Mouse (Mus musculus): ENCODE data around the gene Lhfpl2. TPM values are rescaled to one million over a fixed set of nuclear protein-coding genes. Genes with fewer than 3 reads are reported as not detected.

The Lhfpl2 gene
- polyA plus RNA-seq, 1 experiment: 10.8 TPM

- no peak overlapping the region for H3K4me3 ChIP-seq (ENCODE audit: insufficient read depth, low read length)
- no peak overlapping the region for H3K27ac ChIP-seq (ENCODE audit: insufficient read depth, low read length)
- TF ChIP-seq CTCF (IDR thresholded peaks at IDR 0.05; ENCODE audit: extremely low read depth, insufficient read depth, low read length): no peak
- no peak for TF ChIP-seq POLR2A (IDR thresholded peaks at IDR 0.05; ENCODE audit: extremely low read depth, insufficient read depth, low read length)
- peaks cover 3% of the 10 kb centered on the region; the same call in 1 of the 2 replicates for H3K4me1 ChIP-seq (ENCODE audit: control insufficient read depth, insufficient read depth, low read length)
Observed at GRCm38 (mm10) chr13:94065276-94066050, 7.9 kb downstream of the Lhfpl2 start.

GRCm38 (mm10) chr13:94066626-94067275 lies 9.2 kb downstream of the Lhfpl2 start:
- no peak for TF ChIP-seq CTCF (IDR thresholded peaks at IDR 0.05; ENCODE audit: extremely low read depth, insufficient read depth, low read length)
- no peak overlapping the region for H3K4me3 ChIP-seq (ENCODE audit: insufficient read depth, low read length)
- H3K4me1 ChIP-seq (ENCODE audit: control insufficient read depth, insufficient read depth, low read length): peaks cover 3% of the 10 kb centered on the region; the same call in 1 of the 2 replicates
- no peak overlapping the region for H3K27ac ChIP-seq (ENCODE audit: insufficient read depth, low read length)

GRCm38 (mm10) chr13:94068308-94068707 lies 10.7 kb downstream of the Lhfpl2 start:
- H3K4me3 ChIP-seq (ENCODE audit: insufficient read depth, low read length): no peak overlapping the region
- TF ChIP-seq POLR2A (IDR thresholded peaks at IDR 0.05; ENCODE audit: extremely low read depth, insufficient read depth, low read length) (no peak), CTCF (IDR thresholded peaks at IDR 0.05; ENCODE audit: extremely low read depth, insufficient read depth, low read length) (no peak)
- no peaks in the 10 kb centered on the region for H3K4me1 ChIP-seq (ENCODE audit: control insufficient read depth, insufficient read depth, low read length)
- H3K27ac ChIP-seq (ENCODE audit: insufficient read depth, low read length): no peak overlapping the region

GRCm38 (mm10) chr13:94069421-94070307 lies 12.1 kb downstream of the Lhfpl2 start:
- Histone ChIP-seq H3K4me3 (ENCODE audit: insufficient read depth, low read length) (no peak overlapping the region), H3K4me1 (ENCODE audit: control insufficient read depth, insufficient read depth, low read length) (no peaks in the 10 kb centered on the region), H3K27ac (ENCODE audit: insufficient read depth, low read length) (no peak overlapping the region)
- TF ChIP-seq CTCF (IDR thresholded peaks at IDR 0.05; ENCODE audit: extremely low read depth, insufficient read depth, low read length): no peak
- no peak for TF ChIP-seq POLR2A (IDR thresholded peaks at IDR 0.05; ENCODE audit: extremely low read depth, insufficient read depth, low read length)

- H3K4me1 ChIP-seq (ENCODE audit: control insufficient read depth, insufficient read depth, low read length): no peaks in the 10 kb centered on the region
- TF ChIP-seq CTCF (IDR thresholded peaks at IDR 0.05; ENCODE audit: extremely low read depth, insufficient read depth, low read length): no peak
- no peak for TF ChIP-seq POLR2A (IDR thresholded peaks at IDR 0.05; ENCODE audit: extremely low read depth, insufficient read depth, low read length)
- no peak overlapping the region for H3K27ac ChIP-seq (ENCODE audit: insufficient read depth, low read length)
- no peak overlapping the region for H3K4me3 ChIP-seq (ENCODE audit: insufficient read depth, low read length)
Observed at GRCm38 (mm10) chr13:94070308-94070619, 12.7 kb downstream of the Lhfpl2 start.

GRCm38 (mm10) chr13:94070927-94071326 lies 13.3 kb downstream of the Lhfpl2 start:
- no peak overlapping the region for H3K4me3 ChIP-seq (ENCODE audit: insufficient read depth, low read length)
- H3K27ac ChIP-seq (ENCODE audit: insufficient read depth, low read length): no peak overlapping the region
- no peak for TF ChIP-seq CTCF (IDR thresholded peaks at IDR 0.05; ENCODE audit: extremely low read depth, insufficient read depth, low read length)
- no peak for TF ChIP-seq POLR2A (IDR thresholded peaks at IDR 0.05; ENCODE audit: extremely low read depth, insufficient read depth, low read length)

GRCm38 (mm10) chr13:94073046-94073715 lies 15.6 kb downstream of the Lhfpl2 start:
- H3K27ac ChIP-seq (ENCODE audit: insufficient read depth, low read length): no peak overlapping the region
- H3K4me3 ChIP-seq (ENCODE audit: insufficient read depth, low read length): no peak overlapping the region
- TF ChIP-seq CTCF (IDR thresholded peaks at IDR 0.05; ENCODE audit: extremely low read depth, insufficient read depth, low read length) (no peak), POLR2A (IDR thresholded peaks at IDR 0.05; ENCODE audit: extremely low read depth, insufficient read depth, low read length) (no peak)
- H3K4me1 ChIP-seq (ENCODE audit: control insufficient read depth, insufficient read depth, low read length): no peaks in the 10 kb centered on the region

More at GRCm38 (mm10) chr13:94070927-94071326, 13.3 kb downstream of the Lhfpl2 start:
- H3K4me1 ChIP-seq (ENCODE audit: control insufficient read depth, insufficient read depth, low read length): no peaks in the 10 kb centered on the region

GRCm38 (mm10) chr13:94073716-94074115 lies 16.1 kb downstream of the Lhfpl2 start:
- Histone ChIP-seq H3K4me1 (ENCODE audit: control insufficient read depth, insufficient read depth, low read length) (no peaks in the 10 kb centered on the region), H3K4me3 (ENCODE audit: insufficient read depth, low read length) (no peak overlapping the region), H3K27ac (ENCODE audit: insufficient read depth, low read length) (no peak overlapping the region)
- no peak for TF ChIP-seq CTCF (IDR thresholded peaks at IDR 0.05; ENCODE audit: extremely low read depth, insufficient read depth, low read length)
- TF ChIP-seq POLR2A (IDR thresholded peaks at IDR 0.05; ENCODE audit: extremely low read depth, insufficient read depth, low read length): no peak

GRCm38 (mm10) chr13:94075181-94075580 lies 17.6 kb downstream of the Lhfpl2 start:
- no peaks in the 10 kb centered on the region for H3K4me1 ChIP-seq (ENCODE audit: control insufficient read depth, insufficient read depth, low read length)
- H3K27ac ChIP-seq (ENCODE audit: insufficient read depth, low read length): no peak overlapping the region
- no peak overlapping the region for H3K4me3 ChIP-seq (ENCODE audit: insufficient read depth, low read length)
- no peak for TF ChIP-seq CTCF (IDR thresholded peaks at IDR 0.05; ENCODE audit: extremely low read depth, insufficient read depth, low read length)

All from cortical plate, adult 2 months (tissue).